Mouse (Mus musculus): ENCODE measurements around the gene Pitpnm2. TPM values are rescaled to one million over a fixed set of nuclear protein-coding genes. Genes with fewer than 3 reads are reported as not detected.

The Pitpnm2 gene
- polyA plus RNA-seq, 1 experiment = 4.0 TPM

DNA sequence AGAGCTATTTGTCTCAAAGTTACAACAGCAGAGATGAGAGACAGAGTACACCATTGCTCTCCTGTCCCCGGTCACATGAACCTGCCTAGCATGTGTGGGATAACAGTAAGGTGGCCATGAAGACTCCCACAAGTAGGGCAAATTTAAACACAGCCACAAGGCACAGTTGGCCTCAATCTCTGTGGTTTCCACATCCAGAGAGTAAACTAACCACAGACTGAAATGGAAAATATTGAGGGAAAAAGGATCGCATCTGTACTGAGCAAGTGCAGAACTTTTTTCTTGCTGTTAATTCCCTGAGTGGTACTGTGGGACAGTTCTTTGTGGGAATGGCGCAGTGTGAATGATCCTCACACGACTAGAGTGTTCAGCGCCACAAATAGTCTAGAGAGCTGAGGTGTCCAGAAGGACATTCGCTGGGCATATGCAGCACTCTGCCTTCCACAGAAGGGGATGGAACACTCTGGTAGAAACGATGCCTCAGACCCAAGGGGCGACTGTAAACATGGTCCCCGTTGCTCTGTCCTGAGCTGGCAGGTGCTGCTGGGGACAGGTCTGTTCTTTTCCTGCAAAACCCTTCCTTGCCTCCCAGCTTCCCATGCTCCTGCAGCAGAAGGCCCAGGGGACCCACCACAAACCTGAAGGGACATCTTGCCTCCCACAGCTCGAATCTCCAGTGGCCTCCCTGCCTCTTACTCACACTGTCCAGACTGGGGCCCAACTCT lies 59.3 kb downstream of the Pitpnm2 start:
- no peaks in the 10 kb centered on the region for H3K36me3 ChIP-seq (ENCODE audit: control insufficient read depth, insufficient read depth)
- H3K4me3 ChIP-seq (ENCODE audit: insufficient read depth, poor library complexity, severe bottlenecking) = no peak overlapping the region
- no peaks in the 10 kb centered on the region for H3K79me2 ChIP-seq (ENCODE audit: control insufficient read depth, insufficient read depth)
- H3ac ChIP-seq (ENCODE audit: control insufficient read depth, insufficient read length, low read depth) = no peak overlapping the region
- no peak for TF ChIP-seq USF1 (IDR thresholded peaks at IDR 0.05; ENCODE audit: low read depth)
- TF ChIP-seq MYOD1 (IDR thresholded peaks at IDR 0.05; ENCODE audit: control insufficient read depth, insufficient read length, low read depth) = no peak
- TF ChIP-seq CTCF (IDR thresholded peaks at IDR 0.05; ENCODE audit: control insufficient read depth, insufficient read depth, insufficient read length) = no peak
- no peak for TF ChIP-seq MYOG (IDR thresholded peaks at IDR 0.05; ENCODE audit: control insufficient read depth, extremely low read depth, insufficient read length)
- no peak for TF ChIP-seq CEBPB (IDR thresholded peaks at IDR 0.05; ENCODE audit: low read depth)
- TF ChIP-seq FOSL1 (IDR thresholded peaks at IDR 0.05; ENCODE audit: insufficient read depth, low read length, poor library complexity, severe bottlenecking) = no peak
- TF ChIP-seq MAX (IDR thresholded peaks at IDR 0.05) = no peak
- no peaks in the 10 kb centered on the region for H3K79me3 ChIP-seq (ENCODE audit: low read depth)
- H3K27me3 ChIP-seq (ENCODE audit: control insufficient read depth, insufficient read depth, insufficient read length) = no peaks in the 10 kb centered on the region

DNA sequence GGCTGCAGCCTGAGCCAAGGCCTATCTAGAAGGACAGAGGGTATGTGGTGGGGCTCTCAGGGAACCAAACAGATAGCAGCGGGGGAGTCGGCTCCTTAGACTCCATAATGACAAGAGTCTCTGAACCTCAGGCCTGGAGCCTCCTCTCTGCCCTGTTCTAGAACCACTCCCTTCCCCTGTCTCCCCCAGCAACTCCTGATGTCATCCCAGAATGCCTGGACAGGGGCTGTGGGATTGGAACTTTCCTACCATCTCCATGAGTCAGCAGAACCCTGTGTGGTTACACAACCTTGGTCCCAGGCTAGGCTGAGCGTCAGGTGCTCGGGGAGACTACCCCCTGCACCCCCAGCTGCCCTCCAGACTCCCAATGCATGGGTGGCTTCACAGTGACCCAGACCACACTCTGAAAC lies 60.0 kb downstream of the Pitpnm2 start:
- no peaks in the 10 kb centered on the region for H3K79me2 ChIP-seq (ENCODE audit: control insufficient read depth, insufficient read depth)
- TF ChIP-seq MAX (IDR thresholded peaks at IDR 0.05) = no peak
- TF ChIP-seq CEBPB (IDR thresholded peaks at IDR 0.05; ENCODE audit: low read depth) = peak; percentile 38
- H3ac ChIP-seq (ENCODE audit: control insufficient read depth, insufficient read length, low read depth) = no peak overlapping the region
- H3K27me3 ChIP-seq (ENCODE audit: control insufficient read depth, insufficient read depth, insufficient read length) = no peaks in the 10 kb centered on the region
- no peaks in the 10 kb centered on the region for H3K36me3 ChIP-seq (ENCODE audit: control insufficient read depth, insufficient read depth)
- no peak overlapping the region for H3K4me3 ChIP-seq (ENCODE audit: insufficient read depth, poor library complexity, severe bottlenecking)
- H3K79me3 ChIP-seq (ENCODE audit: low read depth) = no peaks in the 10 kb centered on the region

DNA sequence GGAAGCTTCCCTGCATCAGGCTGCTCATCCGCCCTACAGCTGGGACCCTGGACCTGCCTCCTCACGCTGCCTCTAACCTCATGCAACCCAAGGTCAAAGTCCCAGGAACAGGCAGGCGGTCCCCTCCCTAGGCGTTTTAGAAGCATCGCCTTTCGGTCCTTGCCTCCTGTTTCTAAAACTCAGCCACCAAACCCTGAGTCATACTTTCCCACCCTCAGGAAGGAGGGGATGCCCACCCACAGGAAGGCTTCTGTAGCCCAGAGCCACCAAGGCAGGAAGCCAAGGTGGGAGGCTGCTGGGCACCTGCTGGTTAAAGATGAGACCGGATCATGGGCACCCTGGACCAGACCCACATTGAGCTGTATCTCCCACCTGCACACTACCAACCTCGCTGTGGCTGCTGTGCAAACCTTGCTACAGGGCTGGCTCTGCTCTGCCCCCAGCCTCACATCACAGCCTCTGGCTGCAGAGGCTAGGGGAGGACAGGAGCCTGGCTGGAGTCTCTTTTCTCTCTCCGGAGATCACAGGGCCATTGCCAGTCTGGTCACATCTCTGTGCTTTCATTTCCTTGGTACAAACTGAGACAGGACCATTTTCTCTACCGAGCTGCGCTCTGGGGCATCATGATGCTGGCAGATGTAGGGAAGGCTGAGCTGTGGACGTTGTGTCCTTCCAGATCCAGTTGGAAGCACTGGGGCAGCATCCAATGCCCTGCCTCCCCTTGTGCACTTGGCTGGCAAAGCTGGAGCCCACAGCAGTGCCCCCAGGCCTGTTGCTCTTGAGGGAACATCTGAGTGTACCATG lies 61.9 kb downstream of the Pitpnm2 start:
- no peaks in the 10 kb centered on the region for H3K27me3 ChIP-seq (ENCODE audit: control insufficient read depth, insufficient read depth, insufficient read length)
- H3ac ChIP-seq (ENCODE audit: control insufficient read depth, insufficient read length, low read depth) = no peak overlapping the region
- TF ChIP-seq CTCF (IDR thresholded peaks at IDR 0.05; ENCODE audit: control insufficient read depth, insufficient read depth, insufficient read length) (no peak), CEBPB (IDR thresholded peaks at IDR 0.05; ENCODE audit: low read depth) (no peak), FOSL1 (IDR thresholded peaks at IDR 0.05; ENCODE audit: insufficient read depth, low read length, poor library complexity, severe bottlenecking) (no peak), MYOD1 (IDR thresholded peaks at IDR 0.05; ENCODE audit: control insufficient read depth, insufficient read length, low read depth) (no peak), MAX (IDR thresholded peaks at IDR 0.05) (no peak), USF1 (IDR thresholded peaks at IDR 0.05; ENCODE audit: low read depth) (no peak)
- no peak overlapping the region for H3K4me3 ChIP-seq (ENCODE audit: insufficient read depth, poor library complexity, severe bottlenecking)
- H3K36me3 ChIP-seq (ENCODE audit: control insufficient read depth, insufficient read depth) = no peaks in the 10 kb centered on the region
- H3K79me3 ChIP-seq (ENCODE audit: low read depth) = no peaks in the 10 kb centered on the region
- no peaks in the 10 kb centered on the region for H3K79me2 ChIP-seq (ENCODE audit: control insufficient read depth, insufficient read depth)

DNA sequence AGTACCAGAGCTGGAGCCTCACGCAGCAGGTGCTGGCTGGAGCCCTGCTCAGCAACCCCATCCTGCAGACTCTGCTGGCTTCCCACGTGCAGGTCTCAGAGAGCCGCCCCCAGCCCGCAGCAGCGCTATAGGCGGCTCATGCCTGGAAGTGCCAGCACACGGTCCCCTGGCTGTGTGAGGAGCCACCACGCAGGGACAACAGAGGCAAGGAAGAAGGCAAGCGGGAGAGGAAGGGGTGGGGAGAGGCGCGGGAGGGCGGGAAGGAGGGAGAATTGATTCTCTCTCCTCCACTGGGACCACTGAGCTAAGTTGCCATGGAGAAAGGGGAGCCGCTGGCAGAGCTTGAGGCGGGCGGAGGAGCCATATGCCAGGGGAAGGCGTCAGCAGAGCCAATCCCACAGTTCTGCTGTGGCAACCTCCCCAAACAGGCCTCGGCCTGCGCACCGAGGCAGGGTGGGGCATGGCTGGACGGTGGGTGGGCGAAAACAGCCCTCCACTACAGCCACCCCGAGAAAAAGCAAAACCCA lies 62.5 kb downstream of the Pitpnm2 start:
- Histone ChIP-seq H3K36me3 (ENCODE audit: control insufficient read depth, insufficient read depth) (no peaks in the 10 kb centered on the region), H3K4me3 (ENCODE audit: insufficient read depth, poor library complexity, severe bottlenecking) (no peak overlapping the region), H3K79me2 (ENCODE audit: control insufficient read depth, insufficient read depth) (no peaks in the 10 kb centered on the region), H3K79me3 (ENCODE audit: low read depth) (no peaks in the 10 kb centered on the region), H3ac (ENCODE audit: control insufficient read depth, insufficient read length, low read depth) (no peak overlapping the region), H3K27me3 (ENCODE audit: control insufficient read depth, insufficient read depth, insufficient read length) (no peaks in the 10 kb centered on the region)
- TF ChIP-seq CEBPB (IDR thresholded peaks at IDR 0.05; ENCODE audit: low read depth) (no peak), USF1 (IDR thresholded peaks at IDR 0.05; ENCODE audit: low read depth) (no peak), CTCF (IDR thresholded peaks at IDR 0.05; ENCODE audit: control insufficient read depth, insufficient read depth, insufficient read length) (no peak), MAX (IDR thresholded peaks at IDR 0.05) (no peak), MYOG (IDR thresholded peaks at IDR 0.05; ENCODE audit: control insufficient read depth, extremely low read depth, insufficient read length) (no peak), FOSL1 (IDR thresholded peaks at IDR 0.05; ENCODE audit: insufficient read depth, low read length, poor library complexity, severe bottlenecking) (no peak), MYOD1 (IDR thresholded peaks at IDR 0.05; ENCODE audit: control insufficient read depth, insufficient read length, low read depth) (no peak)

DNA sequence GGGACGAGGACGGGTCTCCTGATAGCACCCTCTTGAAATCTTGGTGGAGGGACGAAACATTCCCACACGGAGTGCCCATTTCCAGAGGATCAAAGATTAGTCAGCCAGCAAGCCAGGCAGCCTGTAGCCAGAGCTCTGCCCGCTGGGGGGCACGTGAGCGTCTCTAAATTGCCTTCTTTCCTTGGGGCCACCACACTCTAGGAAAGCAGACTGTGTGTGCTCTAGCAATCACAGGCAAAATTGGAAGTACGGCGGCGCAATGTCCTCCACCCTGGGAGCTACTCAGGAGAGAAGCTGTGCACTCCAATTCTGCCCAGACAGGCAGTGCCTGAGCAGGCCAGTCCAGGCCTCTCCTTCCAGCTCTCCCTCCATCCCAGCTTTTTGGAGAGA lies 63.1 kb downstream of the Pitpnm2 start:
- H3K36me3 ChIP-seq (ENCODE audit: control insufficient read depth, insufficient read depth) = no peaks in the 10 kb centered on the region
- H3K4me3 ChIP-seq (ENCODE audit: insufficient read depth, poor library complexity, severe bottlenecking) = no peak overlapping the region
- no peaks in the 10 kb centered on the region for H3K79me3 ChIP-seq (ENCODE audit: low read depth)
- H3K27me3 ChIP-seq (ENCODE audit: control insufficient read depth, insufficient read depth, insufficient read length) = no peaks in the 10 kb centered on the region
- TF ChIP-seq MAX (IDR thresholded peaks at IDR 0.05) (no peak), CEBPB (IDR thresholded peaks at IDR 0.05; ENCODE audit: low read depth) (no peak), USF1 (IDR thresholded peaks at IDR 0.05; ENCODE audit: low read depth) (no peak), CTCF (IDR thresholded peaks at IDR 0.05; ENCODE audit: control insufficient read depth, insufficient read depth, insufficient read length) (no peak), FOSL1 (IDR thresholded peaks at IDR 0.05; ENCODE audit: insufficient read depth, low read length, poor library complexity, severe bottlenecking) (no peak), MYOD1 (IDR thresholded peaks at IDR 0.05; ENCODE audit: control insufficient read depth, insufficient read length, low read depth) (no peak), MYOG (IDR thresholded peaks at IDR 0.05; ENCODE audit: control insufficient read depth, extremely low read depth, insufficient read length) (no peak)
- H3K79me2 ChIP-seq (ENCODE audit: control insufficient read depth, insufficient read depth) = no peaks in the 10 kb centered on the region
- H3ac ChIP-seq (ENCODE audit: control insufficient read depth, insufficient read length, low read depth) = no peak overlapping the region
